ENCODE assay signal across 34 mouse cellular contexts in genomic region chr14:54352314-54352713, GRCm38 (mm10). TPM values are rescaled to one million over a fixed set of nuclear protein-coding genes. Genes with fewer than 3 reads are reported as not detected.
DNase-seq lines count a peak whose midpoint lies in the region; ATAC-seq and TF ChIP-seq lines count a peak whose summit lies in the region.
"Had no signal": no experiment of that assay in that cellular context is flagged by ENCODE, and none has a peak within 500 bp of the region (broad histone marks: within the 10 kb centered on the region; RNA-seq: fewer than 3 reads in every experiment).

No protein-coding gene starts in this region.

- DNase-seq in heart, postnatal 0 days (ENCODE audit: low spot score): no peak
- DNase-seq in heart, adult 11 months: no peak
- DNase-seq in CD4-positive helper T cell, adult 2 months (ENCODE audit: low read depth, low spot score): peak; percentile 25
- DNase-seq in hindbrain, embryonic 14.5 days (ENCODE audit: low spot score): no peak
- DNase-seq in retina, postnatal 1 day: no peak
- DNase-seq: adrenal gland, postnatal 10 days; cerebellum, adult 11 months; cerebellum, adult 9-10 months; cerebellum, postnatal 36 days; gastrocnemius, postnatal 25 days; heart, adult 18-20 months; heart, postnatal 10 days; kidney, adult 9 months; kidney, postnatal 10 days; liver, embryonic 13.5 days; lung, adult 2 months; lung, postnatal 10 days; right cerebral cortex, postnatal 14 days had no signal

- H3K4me1 ChIP-seq in heart, postnatal 0 days (ENCODE audit: control insufficient read depth, insufficient read depth): no peaks in the 10 kb centered on the region
- no peaks in the 10 kb centered on the region for H3K4me1 ChIP-seq in hindbrain, embryonic 14.5 days (replicated peaks; ENCODE audit: control insufficient read depth, insufficient read depth, low read length)
- H3K4me1 ChIP-seq: forebrain, embryonic 10.5 days; forebrain, embryonic 15.5 days; hindbrain, embryonic 15.5 days; limb, embryonic 12.5 days; liver, embryonic 13.5 days; neural tube, embryonic 13.5 days; stomach, embryonic 15.5 days had no signal

- WGBS in heart, postnatal 0 days: 61% methylated on average over 8 of the region's 8 CpGs
- 92% methylated on average over 8 of the region's 8 CpGs for WGBS in hindbrain, embryonic 14.5 days

- no peaks in the 10 kb centered on the region for H3K36me3 ChIP-seq in heart, postnatal 0 days (replicated peaks; ENCODE audit: control insufficient read depth, insufficient read depth, low read length)
- H3K36me3 ChIP-seq in hindbrain, embryonic 14.5 days (replicated peaks; ENCODE audit: control insufficient read depth, insufficient read depth): no peaks in the 10 kb centered on the region
- H3K36me3 ChIP-seq: forebrain, embryonic 10.5 days; forebrain, embryonic 15.5 days; G1E; hindbrain, embryonic 15.5 days; limb, embryonic 12.5 days; liver, embryonic 13.5 days; neural tube, embryonic 13.5 days; stomach, embryonic 15.5 days had no signal

- H3K4me3 ChIP-seq in heart, postnatal 0 days (ENCODE audit: low read depth, low read length): no peak overlapping the region
- H3K4me3 ChIP-seq in hindbrain, embryonic 14.5 days (replicated peaks; ENCODE audit: low read length): no peak overlapping the region
- H3K4me3 ChIP-seq: forebrain, embryonic 10.5 days; forebrain, embryonic 15.5 days; hindbrain, embryonic 15.5 days; limb, embryonic 12.5 days; liver, embryonic 13.5 days; myocyte; neural tube, embryonic 13.5 days; stomach, embryonic 15.5 days had no signal

- peak; percentile 33; the same call in 1 of the 2 replicates for ATAC-seq in heart, postnatal 0 days (ENCODE audit: insufficient read depth, low read depth)
- ATAC-seq in erythroblast, adult 5-6 weeks (replicated peaks; ENCODE audit: low FRiP score, poor library complexity, severe bottlenecking): peak; percentile 79; the same call in 1 of the 2 replicates
- 0 out of 2 replicates have a peak, but pooled peaks have one; percentile 23 for ATAC-seq in megakaryocyte progenitor cell, adult 5-6 weeks (replicated peaks; ENCODE audit: poor library complexity)
- no peak for ATAC-seq in monocyte, adult 5-6 weeks (replicated peaks; ENCODE audit: insufficient number of reproducible peaks, low FRiP score, low TSS enrichment, poor library complexity, severe bottlenecking)
- ATAC-seq in hindbrain, embryonic 14.5 days (ENCODE audit: low FRiP score): no peak
- ATAC-seq: activated CD4-positive, CD25-positive, alpha-beta regulatory T cell, adult 4 months; forebrain, embryonic 15.5 days; intestine, postnatal 0 days; midbrain, embryonic 16.5 days had no signal

- H3K27me3 ChIP-seq in heart, postnatal 0 days (ENCODE audit: control insufficient read depth, insufficient read depth, low read length): no peaks in the 10 kb centered on the region
- H3K27me3 ChIP-seq in hindbrain, embryonic 14.5 days (ENCODE audit: control insufficient read depth, insufficient read depth, low read length): no peaks in the 10 kb centered on the region
- H3K27me3 ChIP-seq: forebrain, embryonic 15.5 days; hindbrain, embryonic 15.5 days; limb, embryonic 12.5 days; liver, embryonic 13.5 days; neural tube, embryonic 13.5 days; stomach, embryonic 15.5 days had no signal

- no peak overlapping the region for H3K27ac ChIP-seq in heart, postnatal 0 days (ENCODE audit: low read depth)
- H3K27ac ChIP-seq in hindbrain, embryonic 14.5 days: no peak overlapping the region
- H3K27ac ChIP-seq: forebrain, embryonic 10.5 days; forebrain, embryonic 15.5 days; hindbrain, embryonic 15.5 days; limb, embryonic 12.5 days; liver, embryonic 13.5 days; neural tube, embryonic 13.5 days; stomach, embryonic 15.5 days had no signal

- H3K9me3 ChIP-seq in heart, postnatal 0 days (replicated peaks; ENCODE audit: control insufficient read depth, low read length): no peaks in the 10 kb centered on the region
- no peaks in the 10 kb centered on the region; the same call in 1 of the 2 replicates for H3K9me3 ChIP-seq in hindbrain, embryonic 14.5 days (ENCODE audit: control insufficient read depth, low read length)
- H3K9me3 ChIP-seq: forebrain, embryonic 15.5 days; hindbrain, embryonic 15.5 days; stomach, embryonic 15.5 days had no signal

- H3K4me2 ChIP-seq in heart, postnatal 0 days (ENCODE audit: low read depth, low read length): no peak overlapping the region
- H3K4me2 ChIP-seq in hindbrain, embryonic 14.5 days (replicated peaks): no peak overlapping the region
- H3K4me2 ChIP-seq: forebrain, embryonic 15.5 days; heart, embryonic 11.5 days; hindbrain, embryonic 15.5 days; limb, embryonic 12.5 days; liver, embryonic 13.5 days; midbrain, embryonic 11.5 days; neural tube, embryonic 13.5 days; stomach, embryonic 15.5 days had no signal

- no peak for TF ChIP-seq EP300 in heart, postnatal 0 days (IDR thresholded peaks at IDR 0.05; ENCODE audit: low read depth)

- TF ChIP-seq CTCF in heart, postnatal 0 days (IDR thresholded peaks at IDR 0.05; ENCODE audit: low read depth): no peak

- H3K9ac ChIP-seq in heart, postnatal 0 days (replicated peaks; ENCODE audit: low read depth, low read length): no peak overlapping the region
- no peak overlapping the region for H3K9ac ChIP-seq in hindbrain, embryonic 14.5 days
- H3K9ac ChIP-seq: forebrain, embryonic 15.5 days; hindbrain, embryonic 15.5 days; limb, embryonic 12.5 days; liver, embryonic 13.5 days; neural tube, embryonic 13.5 days; stomach, embryonic 15.5 days had no signal

RNA-seq across cellular contexts. Expression of gene Oxa1l, which starts 8.3 kb away (rescaled TPM):
- total RNA-seq in heart, postnatal 0 days (2014; rRNA removed; ENCODE audit: low replicate concordance): 136 and 152 TPM in 2 replicates
- 99.3 and 109 TPM in 2 replicates for polyA plus RNA-seq in heart, postnatal 0 days (2015; fragmentation: Nextera tagmentation; extraction: Ambion mirVana)
- total RNA-seq in erythroblast, adult 5-6 weeks (2015; ENCODE audit: low replicate concordance): 10.4 and 20.9 TPM in 2 replicates
- 8.9 and 9.3 TPM in 2 replicates for total RNA-seq in erythroblast, adult 5-6 weeks (2017; ENCODE audit: low replicate concordance)
- 49.6 and 56.2 TPM in 2 replicates for total RNA-seq in megakaryocyte progenitor cell, adult 5-6 weeks (2015)
- 37.0 and 37.9 TPM in 2 replicates for total RNA-seq in megakaryocyte progenitor cell, adult 5-6 weeks (2017)
- total RNA-seq in monocyte, adult 5-6 weeks (2017): 24.6 to 34.7 TPM (median 29.1 TPM) in 3 replicates
- polyA plus RNA-seq in hindbrain, embryonic 14.5 days (2014; fragmentation: Nextera tagmentation; extraction: Ambion mirVana): 57.1 and 66.0 TPM in 2 replicates

Comparison
In these comparisons a context has a peak if more than half of its experiments do, and no peak if none do; other contexts are left out.
1. ATAC-seq: peak in heart, postnatal 0 days (single experiment), erythroblast, adult 5-6 weeks (single experiment) and megakaryocyte progenitor cell, adult 5-6 weeks (single experiment); none in monocyte, adult 5-6 weeks (single experiment) and hindbrain, embryonic 14.5 days (single experiment).